Mouse (Mus musculus): ENCODE results near the gene Gm9040. TPM values are rescaled to one million over a fixed set of nuclear protein-coding genes. Genes with fewer than 3 reads are reported as not detected.
"Not testable (repeated sequence)": the region's sequence is repeated elsewhere in the genome, so short reads cannot be mapped to it uniquely, and the experiment has no call there.

The Gm9040 gene
- 0.08 TPM in 1 of 2 replicates, not detected in the other for polyA plus RNA-seq (2015; fragmentation: Nextera tagmentation; extraction: Ambion mirVana)

DNA sequence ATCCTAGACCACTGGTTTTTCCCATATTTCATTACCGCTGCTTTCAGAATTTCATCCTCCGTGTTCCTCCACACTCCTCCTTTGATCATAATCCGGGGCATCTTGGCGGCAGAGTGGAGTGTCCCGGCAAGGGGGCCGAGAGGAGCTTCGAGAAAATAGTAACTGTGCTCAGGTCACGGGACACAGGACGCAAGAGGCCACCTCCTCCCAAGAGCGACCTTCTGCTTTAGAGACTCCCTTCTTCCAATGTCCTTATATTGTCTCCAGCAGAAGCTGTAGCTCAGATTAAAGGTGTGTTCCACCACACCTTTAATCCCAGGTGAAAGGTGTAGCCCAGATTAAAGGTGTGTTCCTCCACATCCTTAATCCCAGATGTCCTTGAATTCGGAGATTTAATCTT lies at the start of gene Gm9040:
Gene Gm9040 (minus strand): TSS at position 101 of the 400 bp plus-strand sequence.
- not testable (repeated sequence) for H3K4me1 ChIP-seq (replicated peaks); H3K9ac ChIP-seq; H3K27ac ChIP-seq; H3K9me3 ChIP-seq; ATAC-seq (ENCODE audit: low FRiP score); H3K4me2 ChIP-seq; H3K4me3 ChIP-seq; H3K27me3 ChIP-seq; H3K36me3 ChIP-seq
- WGBS: no CpG with 5 or more reads among the region's 11 CpGs

DNA sequence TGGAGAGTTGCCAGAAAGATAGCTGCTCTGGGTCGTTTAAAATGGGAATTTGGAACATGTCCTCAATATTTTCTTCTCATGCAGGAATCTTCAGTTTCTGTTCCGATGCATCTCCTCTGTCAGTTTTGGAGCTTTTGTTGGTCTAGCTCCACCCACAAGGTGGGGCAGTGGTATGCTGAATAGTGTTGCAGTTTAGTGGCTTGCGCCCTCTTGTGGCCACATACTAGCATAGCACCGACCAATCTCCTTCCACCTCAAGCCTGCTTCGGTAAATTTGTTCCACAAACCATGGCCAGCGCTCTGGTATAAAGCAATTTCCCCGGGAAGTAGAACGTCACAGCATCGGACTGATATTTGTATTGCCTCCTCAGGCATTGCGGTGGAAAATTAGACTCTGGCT lies 43.7 kb upstream of the Gm9040 start:
- Histone ChIP-seq H3K36me3 (no peaks in the 10 kb centered on the region), H3K27me3 (0 out of 2 replicates have a peak, but pooled peaks cover 4% of the 10 kb centered on the region), H3K9ac (no peak overlapping the region), H3K4me1 (replicated peaks) (no peaks in the 10 kb centered on the region), H3K4me3 (0 out of 2 replicates have a peak overlapping the region, but pooled peaks have one; percentile 15), H3K9me3 (no peaks in the 10 kb centered on the region), H3K4me2 (peak overlapping the region; percentile 36), H3K27ac (no peak overlapping the region)
- WGBS: 8% methylated on average over 10 of the region's 10 CpGs
- peak; percentile 88 for ATAC-seq (ENCODE audit: low FRiP score)

DNA sequence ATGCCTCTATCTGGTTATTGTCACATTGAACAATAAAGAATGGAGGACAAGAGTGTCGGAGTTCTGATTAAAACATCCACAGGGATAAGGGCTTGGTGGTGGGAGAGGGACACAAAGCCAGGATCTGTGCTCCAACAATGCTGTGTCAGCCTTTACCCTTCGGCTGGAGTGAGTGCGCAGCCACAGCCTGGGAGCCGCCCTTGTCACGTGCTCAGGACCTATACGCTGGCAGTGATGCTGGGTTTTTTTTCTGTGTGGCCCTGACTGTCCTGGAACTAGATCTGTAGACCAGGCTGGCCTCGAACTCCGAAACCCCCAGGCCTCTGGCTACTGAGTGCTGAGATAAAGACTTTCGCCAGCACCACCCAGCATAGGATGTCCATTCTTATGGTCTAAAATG lies 42.7 kb upstream of the Gm9040 start:
- 80% methylated on average over 9 of the region's 9 CpGs for WGBS
- H3K36me3 ChIP-seq: no peaks in the 10 kb centered on the region
- no peaks in the 10 kb centered on the region for H3K9me3 ChIP-seq
- H3K9ac ChIP-seq: no peak overlapping the region
- ATAC-seq (ENCODE audit: low FRiP score): no peak
- H3K4me2 ChIP-seq: no peak overlapping the region
- no peak overlapping the region for H3K27ac ChIP-seq
- H3K27me3 ChIP-seq: 0 out of 2 replicates have a peak, but pooled peaks cover 4% of the 10 kb centered on the region
- no peak overlapping the region for H3K4me3 ChIP-seq
- no peaks in the 10 kb centered on the region for H3K4me1 ChIP-seq (replicated peaks)

DNA sequence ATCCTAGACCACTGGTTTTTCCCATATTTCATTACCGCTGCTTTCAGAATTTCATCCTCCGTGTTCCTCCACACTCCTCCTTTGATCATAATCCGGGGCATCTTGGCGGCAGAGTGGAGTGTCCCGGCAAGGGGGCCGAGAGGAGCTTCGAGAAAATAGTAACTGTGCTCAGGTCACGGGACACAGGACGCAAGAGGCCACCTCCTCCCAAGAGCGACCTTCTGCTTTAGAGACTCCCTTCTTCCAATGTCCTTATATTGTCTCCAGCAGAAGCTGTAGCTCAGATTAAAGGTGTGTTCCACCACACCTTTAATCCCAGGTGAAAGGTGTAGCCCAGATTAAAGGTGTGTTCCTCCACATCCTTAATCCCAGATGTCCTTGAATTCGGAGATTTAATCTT lies 27.2 kb upstream of the Gm9040 start, which contains the start of gene Gm9049:
Gene Gm9049 (minus strand): TSS at position 101 of the 400 bp plus-strand sequence.
- H3K4me2 ChIP-seq; ATAC-seq (ENCODE audit: low FRiP score): not testable (repeated sequence)
- WGBS: 75% methylated on average over 1 of the region's 11 CpGs

DNA sequence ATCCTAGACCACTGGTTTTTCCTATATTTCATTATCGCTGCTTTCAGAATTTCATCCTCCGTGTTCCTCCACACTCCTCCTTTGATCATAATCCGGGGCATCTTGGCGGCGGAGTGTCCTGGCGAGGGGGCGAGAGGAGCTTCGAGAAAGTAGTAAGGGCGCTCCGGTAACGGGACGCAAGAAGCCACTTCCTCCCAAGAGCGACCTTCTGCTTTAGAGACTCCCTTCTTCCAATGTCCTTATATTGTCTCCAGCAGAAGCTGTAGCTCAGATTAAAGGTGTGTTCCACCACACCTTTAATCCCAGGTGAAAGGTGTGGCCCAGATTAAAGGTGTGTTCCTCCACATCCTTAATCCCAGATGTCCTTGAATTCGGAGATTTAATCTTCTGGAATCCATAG lies 21.8 kb upstream of the Gm9040 start, which contains the start of gene Gm9048:
Gene Gm9048 (minus strand): TSS at position 101 of the 400 bp plus-strand sequence.
- not testable (repeated sequence) for ATAC-seq (ENCODE audit: low FRiP score)
- 67% methylated on average over 1 of the region's 14 CpGs for WGBS

More for the DNA sequence above, 27.2 kb upstream of the Gm9040 start, which contains the start of gene Gm9049:
- H3K27ac ChIP-seq; H3K36me3 ChIP-seq; H3K9ac ChIP-seq; H3K9me3 ChIP-seq; H3K27me3 ChIP-seq; H3K4me1 ChIP-seq (replicated peaks); H3K4me3 ChIP-seq: not testable (repeated sequence)

DNA sequence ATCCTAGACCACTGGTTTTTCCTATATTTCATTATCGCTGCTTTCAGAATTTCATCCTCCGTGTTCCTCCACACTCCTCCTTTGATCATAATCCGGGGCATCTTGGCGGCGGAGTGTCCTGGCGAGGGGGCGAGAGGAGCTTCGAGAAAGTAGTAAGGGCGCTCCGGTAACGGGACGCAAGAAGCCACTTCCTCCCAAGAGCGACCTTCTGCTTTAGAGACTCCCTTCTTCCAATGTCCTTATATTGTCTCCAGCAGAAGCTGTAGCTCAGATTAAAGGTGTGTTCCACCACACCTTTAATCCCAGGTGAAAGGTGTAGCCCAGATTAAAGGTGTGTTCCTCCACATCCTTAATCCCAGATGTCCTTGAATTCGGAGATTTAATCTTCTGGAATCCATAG lies 16.4 kb upstream of the Gm9040 start, which contains the start of gene Gm9046:
Gene Gm9046 (minus strand): TSS at position 101 of the 400 bp plus-strand sequence.
- not testable (repeated sequence) for H3K4me2 ChIP-seq; H3K9me3 ChIP-seq; H3K27me3 ChIP-seq; H3K4me3 ChIP-seq; H3K36me3 ChIP-seq; ATAC-seq (ENCODE audit: low FRiP score); H3K4me1 ChIP-seq (replicated peaks); H3K9ac ChIP-seq; H3K27ac ChIP-seq
- WGBS: no CpG with 5 or more reads among the region's 14 CpGs

More for the DNA sequence above, 21.8 kb upstream of the Gm9040 start, which contains the start of gene Gm9048:
- H3K4me3 ChIP-seq; H3K27me3 ChIP-seq; H3K9ac ChIP-seq; H3K4me1 ChIP-seq (replicated peaks); H3K36me3 ChIP-seq; H3K27ac ChIP-seq; H3K9me3 ChIP-seq; H3K4me2 ChIP-seq: not testable (repeated sequence)

DNA sequence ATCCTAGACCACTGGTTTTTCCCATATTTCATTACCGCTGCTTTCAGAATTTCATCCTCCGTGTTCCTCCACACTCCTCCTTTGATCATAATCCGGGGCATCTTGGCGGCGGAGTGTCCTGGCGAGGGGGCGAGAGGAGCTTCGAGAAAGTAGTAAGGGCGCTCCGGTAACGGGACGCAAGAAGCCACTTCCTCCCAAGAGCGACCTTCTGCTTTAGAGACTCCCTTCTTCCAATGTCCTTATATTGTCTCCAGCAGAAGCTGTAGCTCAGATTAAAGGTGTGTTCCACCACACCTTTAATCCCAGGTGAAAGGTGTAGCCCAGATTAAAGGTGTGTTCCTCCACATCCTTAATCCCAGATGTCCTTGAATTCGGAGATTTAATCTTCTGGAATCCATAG lies 11.0 kb upstream of the Gm9040 start, which contains the start of gene Gm9045:
Gene Gm9045 (minus strand): TSS at position 101 of the 400 bp plus-strand sequence.
- H3K9ac ChIP-seq; ATAC-seq (ENCODE audit: low FRiP score); H3K4me1 ChIP-seq (replicated peaks); H3K4me2 ChIP-seq; H3K4me3 ChIP-seq; H3K9me3 ChIP-seq; H3K36me3 ChIP-seq; H3K27me3 ChIP-seq; H3K27ac ChIP-seq: not testable (repeated sequence)
- WGBS: no CpG with 5 or more reads among the region's 14 CpGs

DNA sequence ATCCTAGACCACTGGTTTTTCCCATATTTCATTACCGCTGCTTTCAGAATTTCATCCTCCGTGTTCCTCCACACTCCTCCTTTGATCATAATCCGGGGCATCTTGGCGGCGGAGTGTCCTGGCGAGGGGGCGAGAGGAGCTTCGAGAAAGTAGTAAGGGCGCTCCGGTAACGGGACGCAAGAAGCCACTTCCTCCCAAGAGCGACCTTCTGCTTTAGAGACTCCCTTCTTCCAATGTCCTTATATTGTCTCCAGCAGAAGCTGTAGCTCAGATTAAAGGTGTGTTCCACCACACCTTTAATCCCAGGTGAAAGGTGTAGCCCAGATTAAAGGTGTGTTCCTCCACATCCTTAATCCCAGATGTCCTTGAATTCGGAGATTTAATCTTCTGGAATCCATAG lies 5.5 kb upstream of the Gm9040 start, which contains the start of gene Gm9044:
Gene Gm9044 (minus strand): TSS at position 101 of the 400 bp plus-strand sequence.
- no CpG with 5 or more reads among the region's 14 CpGs for WGBS
- not testable (repeated sequence) for H3K36me3 ChIP-seq; ATAC-seq (ENCODE audit: low FRiP score)

DNA sequence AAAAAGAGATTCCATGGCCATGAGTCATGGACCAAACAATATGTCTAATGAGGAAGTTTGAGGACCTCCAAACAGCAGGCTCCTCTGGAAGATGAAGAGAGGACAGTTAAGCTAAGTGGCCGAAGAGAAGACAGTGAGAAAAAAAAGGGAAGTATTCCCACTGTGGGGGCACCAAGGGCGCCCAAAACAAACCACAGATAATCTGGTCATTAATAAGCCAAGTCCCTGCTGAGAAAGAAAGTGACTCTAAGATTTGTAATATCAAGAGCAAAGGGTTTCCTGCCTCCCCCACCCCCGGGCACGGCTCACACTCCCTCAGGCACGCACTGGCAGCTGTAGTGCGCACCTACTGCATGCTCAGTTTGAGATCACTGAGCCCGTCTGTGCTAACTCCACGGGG lies 7.7 kb downstream of the Gm9040 start:
- Histone ChIP-seq H3K4me1 (replicated peaks) (no peaks in the 10 kb centered on the region), H3K4me2 (no peak overlapping the region), H3K9ac (no peak overlapping the region), H3K27me3 (no peaks in the 10 kb centered on the region), H3K36me3 (no peaks in the 10 kb centered on the region), H3K4me3 (no peak overlapping the region), H3K9me3 (no peaks in the 10 kb centered on the region), H3K27ac (no peak overlapping the region)
- 86% methylated on average over 8 of the region's 8 CpGs for WGBS
- ATAC-seq (ENCODE audit: low FRiP score): no peak

More for the DNA sequence above, 5.5 kb upstream of the Gm9040 start, which contains the start of gene Gm9044:
- H3K9me3 ChIP-seq; H3K27ac ChIP-seq; H3K4me2 ChIP-seq; H3K9ac ChIP-seq; H3K4me3 ChIP-seq; H3K27me3 ChIP-seq; H3K4me1 ChIP-seq (replicated peaks): not testable (repeated sequence)

DNA sequence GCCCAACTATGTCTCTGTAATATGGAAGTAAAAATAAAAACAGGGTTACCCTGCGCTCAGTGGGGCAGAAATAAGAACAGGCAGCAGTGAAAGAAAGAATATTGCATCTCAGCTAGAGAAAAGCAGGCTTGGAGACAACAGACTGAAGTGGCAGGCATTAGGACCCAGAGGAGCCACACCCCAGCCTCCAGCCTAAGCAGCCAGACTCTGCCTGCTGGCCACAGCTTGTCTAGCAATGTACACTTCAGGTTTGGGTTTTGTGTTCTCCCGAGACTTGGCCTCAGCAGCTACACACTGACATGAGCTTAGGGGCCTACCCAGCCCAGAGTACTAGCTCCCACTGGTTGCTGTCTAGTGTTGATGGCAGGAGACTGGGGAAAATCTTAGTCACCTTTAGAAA lies 24.6 kb downstream of the Gm9040 start:
- H3K4me3 ChIP-seq; H3K27me3 ChIP-seq; H3K36me3 ChIP-seq; H3K4me2 ChIP-seq; H3K9ac ChIP-seq; ATAC-seq (ENCODE audit: low FRiP score); H3K27ac ChIP-seq; H3K4me1 ChIP-seq (replicated peaks); H3K9me3 ChIP-seq: not testable (repeated sequence)
- 47% methylated on average over 2 of the region's 2 CpGs for WGBS

DNA sequence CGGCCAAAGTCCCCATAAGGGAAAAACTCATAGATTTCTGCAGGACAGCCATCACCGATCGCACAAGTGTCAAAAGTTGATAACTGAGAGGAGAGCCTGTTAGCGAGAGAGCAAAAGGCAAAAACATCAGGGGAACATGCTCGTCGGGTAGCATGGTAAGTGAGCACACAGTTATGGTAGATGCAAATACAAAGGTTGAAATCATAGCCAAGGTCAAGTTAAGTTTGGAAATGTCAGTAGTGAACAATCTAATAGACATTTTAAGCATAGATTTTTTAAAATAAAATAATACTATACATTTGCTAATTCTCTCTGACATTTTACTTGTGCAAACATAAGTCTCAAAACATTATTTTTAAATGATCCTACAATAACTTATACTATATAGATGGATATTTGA lies 31.8 kb downstream of the Gm9040 start, which contains the start of gene Iltifb:
Gene Iltifb (minus strand): TSS at position 101 of the 400 bp plus-strand sequence.
- ATAC-seq (ENCODE audit: low FRiP score): no peak
- no peaks in the 10 kb centered on the region for H3K4me1 ChIP-seq (replicated peaks)
- H3K9me3 ChIP-seq: no peaks in the 10 kb centered on the region
- WGBS: 94% methylated on average over 6 of the region's 6 CpGs
- no peak within 1 kb of the TSS for H3K4me3 ChIP-seq
- H3K27me3 ChIP-seq: no peaks in the 10 kb centered on the region
- H3K4me2 ChIP-seq: no peak within 1 kb of the TSS
- no peak within 1 kb of the TSS for H3K27ac ChIP-seq
- no peaks in the 10 kb centered on the region for H3K36me3 ChIP-seq
- H3K9ac ChIP-seq: no peak within 1 kb of the TSS

DNA sequence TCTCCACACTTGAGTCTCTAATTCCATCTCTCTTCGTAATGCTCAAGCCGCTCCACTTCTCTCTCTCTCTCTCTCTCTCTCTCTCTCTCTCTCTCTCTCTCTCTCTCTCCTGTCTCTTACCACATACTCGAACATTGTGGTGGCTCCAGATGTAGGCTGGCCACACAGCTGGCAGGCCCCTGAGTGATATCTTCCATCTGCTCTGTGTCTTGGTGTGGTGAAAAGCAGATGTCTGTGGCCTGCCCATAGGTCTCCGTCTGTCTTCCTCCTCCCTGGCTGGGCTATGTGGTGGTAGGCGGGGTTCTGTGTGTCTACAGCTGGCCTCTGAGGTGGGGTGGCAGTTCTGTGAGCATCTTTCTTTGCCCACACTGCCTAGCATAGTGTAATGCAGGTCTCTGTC lies 43.8 kb downstream of the Gm9040 start:
- ATAC-seq (ENCODE audit: low FRiP score); H3K9me3 ChIP-seq; H3K36me3 ChIP-seq; H3K4me1 ChIP-seq (replicated peaks); H3K4me3 ChIP-seq; H3K27me3 ChIP-seq; H3K27ac ChIP-seq; H3K4me2 ChIP-seq; H3K9ac ChIP-seq: not testable (repeated sequence)
- 90% methylated on average over 2 of the region's 5 CpGs for WGBS

DNA sequence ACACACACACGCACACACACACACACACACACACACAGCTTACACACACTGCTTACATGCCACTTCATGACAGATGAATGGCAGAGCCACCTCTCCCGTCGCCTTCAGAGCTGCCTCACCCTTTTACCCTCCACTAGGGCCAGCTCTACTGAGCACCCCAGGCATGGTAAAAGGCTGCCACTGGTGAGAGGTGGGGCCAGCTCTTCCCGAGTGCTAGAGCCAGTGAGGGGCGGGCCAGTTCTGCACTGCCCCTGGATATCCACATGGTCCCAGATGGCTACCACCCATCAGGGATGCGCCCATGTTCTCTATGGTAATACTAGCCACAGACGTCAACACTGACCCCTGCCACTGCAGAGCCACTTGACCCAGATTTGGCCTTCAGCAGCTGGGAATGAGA lies 44.2 kb downstream of the Gm9040 start:
- not testable (repeated sequence) for H3K9ac ChIP-seq; ATAC-seq (ENCODE audit: low FRiP score); H3K27ac ChIP-seq; H3K36me3 ChIP-seq; H3K4me1 ChIP-seq (replicated peaks); H3K9me3 ChIP-seq; H3K4me2 ChIP-seq; H3K27me3 ChIP-seq; H3K4me3 ChIP-seq
- 89% methylated on average over 6 of the region's 7 CpGs for WGBS
